Mouse (Mus musculus): ENCODE measurements at regions not wholly inside any gene's neighbourhood (a gene's known extent, or its start where the extent isn't known, plus 50 kb on each side); places are given as distances from the start of the nearest gene placed in this dataset.

DNA sequence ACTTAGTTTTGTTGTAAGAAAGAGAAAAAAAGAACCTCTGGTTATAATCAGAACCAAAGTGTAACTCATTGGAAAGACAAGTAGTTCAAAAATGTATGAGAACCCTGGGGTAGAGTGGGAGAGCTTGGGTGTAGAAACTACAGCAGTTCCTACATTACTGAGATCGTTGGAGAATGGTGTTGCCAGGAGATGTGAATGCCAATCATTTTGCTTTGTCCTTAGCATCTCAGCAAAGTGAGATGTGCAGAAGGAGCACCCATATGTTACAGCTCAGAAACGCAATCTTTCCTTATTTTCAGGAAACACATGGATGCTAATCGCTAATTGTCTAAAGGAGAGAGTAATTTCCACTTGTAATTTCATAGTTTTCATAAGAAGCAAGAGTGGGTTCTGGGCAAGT lies 286.2 kb upstream of the Mctp2 start:
- TF ChIP-seq POLR2A (IDR thresholded peaks at IDR 0.05; ENCODE audit: insufficient read depth, low read length) = no peak
- no peak for TF ChIP-seq CTCF (IDR thresholded peaks at IDR 0.05; ENCODE audit: low read depth, low read length)
